Mouse (Mus musculus): ENCODE results near the gene Ccdc187.

DNA sequence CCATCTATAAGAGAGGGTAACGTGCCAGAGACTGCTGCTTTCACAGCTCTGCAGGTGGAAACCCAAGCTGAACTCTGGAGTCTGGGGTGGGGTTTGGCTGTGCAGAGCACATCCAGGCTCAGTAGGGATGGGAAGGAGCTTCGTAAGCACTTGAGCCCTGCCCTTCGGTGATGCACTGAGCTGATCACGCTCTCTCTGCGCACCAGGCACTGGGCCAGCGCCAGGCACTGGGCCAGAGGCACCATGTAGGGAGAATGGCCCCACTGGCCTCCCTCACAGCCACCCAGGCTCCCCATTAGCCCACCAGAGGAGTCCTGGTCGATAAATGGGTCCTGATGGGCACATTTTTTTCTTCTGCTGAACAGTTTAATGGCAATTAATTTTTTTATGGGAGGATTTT lies 8.6 kb downstream of the Ccdc187 start:
- no peak for TF ChIP-seq CTCF (IDR thresholded peaks at IDR 0.05; ENCODE audit: extremely low read depth, insufficient read length, insufficient replicate concordance, low read depth, low read length)
- no peak for TF ChIP-seq POLR2A (IDR thresholded peaks at IDR 0.05; ENCODE audit: low read depth, low read length)

All from small intestine, adult 2 months (tissue).